Mouse (Mus musculus) bone marrow, adult 2 months (tissue): ENCODE measurements at regions not wholly inside any gene's neighbourhood (a gene's known extent, or its start where the extent isn't known, plus 50 kb on each side); places are given as distances from the start of the nearest gene placed in this dataset.

ENCODE experiments used
- CTCF ChIP-seq: fragments of 200-500 bp; IDR thresholded peaks from 2 replicates; pipeline ENCODE4 v1.5.1; 2011; ENCODE audit warnings: low read length, control low read depth; ENCODE audit not compliant: control insufficient read depth, insufficient read depth
- POLR2A ChIP-seq: fragments of 200-500 bp; IDR thresholded peaks from 2 replicates; pipeline ENCODE4 v1.6.1; 2011; ENCODE audit warnings: low read depth, mild to moderate bottlenecking, control low read depth, low read length, borderline replicate concordance; ENCODE audit not compliant: control insufficient read depth

DNA sequence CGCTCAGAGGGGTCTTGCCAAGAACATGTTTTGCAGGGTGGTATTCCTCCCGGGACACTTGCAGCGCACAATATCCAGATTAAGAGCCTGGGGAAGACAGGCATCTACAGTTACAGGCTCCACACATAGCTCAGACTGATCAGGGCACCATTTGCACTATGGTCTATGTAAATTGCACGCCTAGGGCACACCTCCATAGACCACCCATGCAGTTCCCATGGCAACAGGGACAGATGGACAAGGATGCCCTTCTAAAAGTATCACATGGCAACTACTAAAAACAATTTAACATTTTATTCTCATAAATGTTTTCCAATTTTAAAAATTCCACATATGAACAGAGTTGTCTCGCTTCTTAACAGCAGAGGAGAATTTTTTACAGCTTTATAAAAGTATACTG is 158.7 kb upstream of the Actbl2 start:
- TF ChIP-seq CTCF, result no peak
- no peak for TF ChIP-seq POLR2A
